Mouse (Mus musculus) lung, postnatal 0 days (tissue): ENCODE measurements around the gene Klf11.

Experiments used
- CTCF ChIP-seq: IDR thresholded peaks from 2 replicates; pipeline ENCODE4 v1.5.1; 2016; ENCODE audit warnings: antibody characterized with exemption, mild to moderate bottlenecking
- EP300 ChIP-seq: IDR thresholded peaks from 2 replicates; pipeline ENCODE4 v1.6.1; 2016; ENCODE audit warnings: antibody characterized with exemption, mild to moderate bottlenecking, control low read depth

DNA sequence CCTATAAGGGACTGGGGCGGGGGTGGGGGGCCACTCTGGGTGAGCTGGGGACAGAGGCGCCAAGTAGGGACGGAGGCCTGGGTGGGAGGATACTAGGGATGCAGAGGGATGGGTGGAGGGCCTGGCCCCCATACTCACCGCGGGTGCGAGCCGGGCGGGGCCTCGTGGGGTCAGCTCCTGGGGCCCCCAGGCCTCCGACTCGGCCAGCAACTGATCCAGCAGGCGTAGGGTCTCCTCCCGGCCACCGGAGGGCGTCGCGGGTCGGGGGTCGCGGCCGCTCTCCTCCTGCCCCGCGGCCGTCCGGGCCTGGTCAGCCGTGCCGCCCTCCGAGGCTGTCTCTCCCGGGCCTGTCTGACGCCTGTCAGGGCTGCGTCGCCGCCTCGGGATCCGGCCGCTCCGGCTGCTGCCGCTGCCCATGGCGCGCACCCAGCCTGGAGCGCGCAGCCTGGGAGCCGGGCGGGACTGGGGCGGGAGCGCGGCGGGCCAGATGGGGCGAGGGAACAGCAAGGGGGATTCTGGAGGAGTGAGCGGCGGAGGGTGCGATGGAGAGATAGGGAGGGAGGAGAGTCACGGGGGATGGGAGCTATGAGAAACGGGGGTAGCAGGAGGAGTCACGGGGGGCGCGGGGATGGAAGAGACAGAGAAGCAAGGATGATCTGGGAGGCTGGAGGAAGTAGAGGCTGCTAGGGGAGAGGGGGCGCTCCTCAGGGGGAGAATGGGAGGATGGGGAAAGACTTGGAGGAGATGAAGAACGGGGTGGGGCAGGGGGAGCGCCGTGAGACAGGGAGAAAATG, 29.6 kb downstream of the Klf11 start:
- no peak for TF ChIP-seq CTCF
- TF ChIP-seq EP300: no peak
